Comparison of ENCODE assay signal across 8 mouse cellular contexts in genomic region chr7:122066945-122067516, GRCm38 (mm10). TPM values are rescaled to one million over a fixed set of nuclear protein-coding genes. Genes with fewer than 3 reads are reported as not detected.
DNase-seq lines count a peak whose midpoint lies in the region; ATAC-seq lines count a peak whose summit lies in the region.

TSS of gene Ubfd1 (plus strand) at chr7:122067175.
TSS of gene Ears2 (minus strand) at chr7:122067263.

- DNase-seq in CD4-positive helper T cell, adult 2 months (ENCODE audit: low read depth, low spot score), result peak; percentile 96
- DNase-seq in brain, embryonic 18.5 days (ENCODE audit: low read depth, low spot score), result peak; percentile 93
- DNase-seq in kidney, postnatal 10 days, result peak; percentile 97
- peak; percentile 95 for DNase-seq in natural killer cell, adult 2 months (ENCODE audit: low spot score in 2 of 2)

- H3K27ac ChIP-seq in heart, embryonic 13.5 days (replicated peaks), result peak within 1 kb of the TSS; percentile 97
- H3K27ac ChIP-seq in liver, embryonic 12.5 days, result peak within 1 kb of the TSS; percentile 83
- H3K27ac ChIP-seq in stomach, embryonic 15.5 days, result peak within 1 kb of the TSS; percentile 97

- ATAC-seq in erythroid progenitor cell, adult 5-6 weeks (replicated peaks; ENCODE audit: low FRiP score, poor library complexity, severe bottlenecking), result peak; percentile 96
- ATAC-seq in heart, embryonic 13.5 days (ENCODE audit: extremely low read depth, insufficient number of reproducible peaks, low FRiP score, low TSS enrichment), result peak; percentile 97
- peak; percentile 96 for ATAC-seq in liver, embryonic 12.5 days
- peak; percentile 98 for ATAC-seq in stomach, embryonic 15.5 days (ENCODE audit: insufficient read depth, low FRiP score, low read depth)

- H3K4me3 ChIP-seq in heart, embryonic 13.5 days, result peak within 1 kb of the TSS; percentile 81
- H3K4me3 ChIP-seq in liver, embryonic 12.5 days, result peak within 1 kb of the TSS; percentile 95
- H3K4me3 ChIP-seq in stomach, embryonic 15.5 days (replicated peaks), result peak within 1 kb of the TSS; percentile 72

- H3K9me3 ChIP-seq in heart, embryonic 13.5 days, result no peaks in the 10 kb centered on the region
- no peaks in the 10 kb centered on the region for H3K9me3 ChIP-seq in liver, embryonic 12.5 days (replicated peaks)
- no peaks in the 10 kb centered on the region for H3K9me3 ChIP-seq in stomach, embryonic 15.5 days

- peak within 1 kb of the TSS; percentile 90 for H3K4me2 ChIP-seq in heart, embryonic 13.5 days
- peak within 1 kb of the TSS; percentile 86 for H3K4me2 ChIP-seq in liver, embryonic 12.5 days
- H3K4me2 ChIP-seq in stomach, embryonic 15.5 days, result peak within 1 kb of the TSS; percentile 61

- peaks cover 44% of the 10 kb centered on the region for H3K36me3 ChIP-seq in heart, embryonic 13.5 days
- peaks cover 45% of the 10 kb centered on the region for H3K36me3 ChIP-seq in liver, embryonic 12.5 days
- peaks cover 16% of the 10 kb centered on the region for H3K36me3 ChIP-seq in stomach, embryonic 15.5 days

- peak within 1 kb of the TSS; percentile 94 for H3K9ac ChIP-seq in heart, embryonic 13.5 days
- peak within 1 kb of the TSS; percentile 93 for H3K9ac ChIP-seq in liver, embryonic 12.5 days
- H3K9ac ChIP-seq in stomach, embryonic 15.5 days, result peak within 1 kb of the TSS; percentile 74

- under 1% methylated on average over 58 of the region's 60 CpGs for WGBS in heart, embryonic 13.5 days
- WGBS in liver, embryonic 12.5 days (ENCODE audit: insufficient replicate concordance), result under 1% methylated on average over 57 of the region's 60 CpGs
- under 1% methylated on average over 57 of the region's 60 CpGs for WGBS in stomach, embryonic 15.5 days

- H3K27me3 ChIP-seq in heart, embryonic 13.5 days (replicated peaks), result no peaks in the 10 kb centered on the region
- no peaks in the 10 kb centered on the region for H3K27me3 ChIP-seq in liver, embryonic 12.5 days (replicated peaks)
- no peaks in the 10 kb centered on the region for H3K27me3 ChIP-seq in stomach, embryonic 15.5 days (replicated peaks)

- peaks cover 38% of the 10 kb centered on the region for H3K4me1 ChIP-seq in heart, embryonic 13.5 days
- peaks cover 38% of the 10 kb centered on the region for H3K4me1 ChIP-seq in liver, embryonic 12.5 days
- H3K4me1 ChIP-seq in stomach, embryonic 15.5 days, result peaks cover 16% of the 10 kb centered on the region

RNA-seq across cellular contexts. Expression of gene Ubfd1, which starts in this region (rescaled TPM):
- total RNA-seq in erythroid progenitor cell, adult 5-6 weeks (2015; ENCODE audit: low replicate concordance), result 11.2 and 13.0 TPM in 2 replicates
- total RNA-seq in erythroid progenitor cell, adult 5-6 weeks (2017; ENCODE audit: low replicate concordance), result 1.7 and 10.4 TPM in 2 replicates
- 46.3 and 46.9 TPM in 2 replicates for polyA plus RNA-seq in heart, embryonic 13.5 days (2015; fragmentation: Nextera tagmentation; extraction: Ambion mirVana)
- 38.3 and 41.1 TPM in 2 replicates for polyA plus RNA-seq in liver, embryonic 12.5 days (2016; fragmentation: Nextera tagmentation; extraction: Ambion mirVana)
- 60.2 and 63.2 TPM in 2 replicates for polyA plus RNA-seq in stomach, embryonic 15.5 days (2015; fragmentation: Nextera tagmentation; extraction: Ambion mirVana)

RNA-seq across cellular contexts. Expression of gene Ears2, which starts in this region (rescaled TPM):
- total RNA-seq in erythroid progenitor cell, adult 5-6 weeks (2015; ENCODE audit: low replicate concordance), result 0.72 TPM in 1 of 2 replicates, not detected in the other
- total RNA-seq in erythroid progenitor cell, adult 5-6 weeks (2017; ENCODE audit: low replicate concordance), result 0.15 and 0.90 TPM in 2 replicates
- polyA plus RNA-seq in heart, embryonic 13.5 days (2015; fragmentation: Nextera tagmentation; extraction: Ambion mirVana), result 27.4 and 27.9 TPM in 2 replicates
- 10.3 and 10.8 TPM in 2 replicates for polyA plus RNA-seq in liver, embryonic 12.5 days (2016; fragmentation: Nextera tagmentation; extraction: Ambion mirVana)
- polyA plus RNA-seq in stomach, embryonic 15.5 days (2015; fragmentation: Nextera tagmentation; extraction: Ambion mirVana), result 17.5 and 18.4 TPM in 2 replicates

Comparison
In these comparisons a context has a peak if more than half of its experiments do, and no peak if none do; other contexts are left out.
1. Peak in every context shown above with its lines: DNase-seq, ATAC-seq, H3K4me3 ChIP-seq and H3K27ac ChIP-seq.